Mouse (Mus musculus) cerebral cortex, adult 2 months (tissue): Measurements from ENCODE around the gene Snapc3.

ENCODE experiments used
- WGBS: fragments of 180-500 bp; shearing (Covaris S2); methylation state at CpG from one replicate; pipeline ENCODE4 v1.1.7; 2018; 5-methylcytosine and 5-hydroxymethylcytosine counted together

Gene Snapc3

GRCm38 (mm10) chr4:83417160-83417819 is at the start of gene Snapc3:
Gene Snapc3, plus strand, starts transcription at chr4:83417724.
- WGBS, result under 1% methylated on average over 41 of the region's 41 CpGs

DNA sequence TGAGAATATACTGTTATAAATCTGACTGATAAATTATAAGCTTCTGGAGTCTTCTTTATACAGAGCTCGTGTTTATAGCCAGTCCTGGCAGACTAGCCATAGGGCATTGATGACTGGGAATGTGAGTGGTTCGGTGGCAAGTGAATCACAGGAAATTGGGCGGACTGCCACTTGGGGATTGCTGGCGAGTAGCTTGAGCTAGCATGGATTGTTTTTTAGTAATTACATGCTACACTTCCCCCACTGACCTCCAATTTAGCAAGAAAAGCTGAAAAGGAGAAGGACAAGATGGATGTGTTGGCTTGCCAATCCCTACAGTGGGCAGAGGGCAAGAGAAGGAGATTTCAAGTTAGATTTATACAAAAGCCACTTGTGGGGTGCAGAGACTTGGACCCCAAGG is 44.1 kb upstream of the Snapc3 start:
- 60% methylated on average over 4 of the region's 4 CpGs for WGBS

DNA sequence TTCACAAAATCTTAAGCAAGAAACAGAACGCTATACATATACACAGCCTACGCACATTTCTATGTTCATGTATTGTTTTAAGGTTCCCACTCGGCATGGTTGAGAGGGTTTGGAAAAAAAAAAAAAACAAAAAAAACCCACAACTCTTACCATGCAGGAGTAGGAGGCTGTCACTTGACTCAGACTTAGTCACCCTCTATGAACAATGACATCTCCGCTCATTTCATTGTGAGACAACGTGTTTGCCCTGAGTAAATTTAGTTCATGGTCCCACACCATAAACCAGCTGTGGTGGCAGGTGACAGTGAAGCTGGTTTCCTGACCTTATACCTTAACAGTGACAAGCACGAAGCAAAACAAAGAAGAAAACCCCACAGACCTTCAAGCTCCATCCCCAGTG is 41.9 kb upstream of the Snapc3 start:
- 59% methylated on average over 6 of the region's 6 CpGs for WGBS

DNA sequence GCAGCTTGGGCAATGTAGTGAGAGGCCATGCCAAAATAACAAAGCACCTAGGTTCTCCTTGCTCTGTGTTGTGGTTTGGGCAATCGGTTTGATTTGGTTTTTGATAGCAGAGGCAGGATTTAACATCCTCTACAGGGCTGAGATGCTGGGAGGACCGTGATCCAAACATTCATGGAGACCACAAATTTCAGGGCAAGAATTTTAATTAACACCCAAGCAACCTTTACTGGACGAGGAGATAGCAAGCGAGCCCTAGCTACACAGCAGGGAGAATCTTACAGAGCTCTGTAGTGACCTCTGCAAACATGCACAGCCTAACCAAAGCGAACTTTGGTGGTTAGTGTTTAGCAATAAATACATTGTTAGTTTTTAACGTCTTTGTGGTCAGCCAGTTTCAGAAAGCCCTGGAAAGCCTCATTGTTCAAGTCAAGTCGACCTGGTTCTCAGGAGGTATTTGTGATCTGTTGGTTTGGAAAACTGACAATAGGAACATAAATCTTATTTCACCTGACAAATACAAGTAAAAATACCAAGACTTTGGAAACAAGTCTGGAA is 41.0 kb upstream of the Snapc3 start:
- WGBS, result 83% methylated on average over 7 of the region's 7 CpGs

DNA sequence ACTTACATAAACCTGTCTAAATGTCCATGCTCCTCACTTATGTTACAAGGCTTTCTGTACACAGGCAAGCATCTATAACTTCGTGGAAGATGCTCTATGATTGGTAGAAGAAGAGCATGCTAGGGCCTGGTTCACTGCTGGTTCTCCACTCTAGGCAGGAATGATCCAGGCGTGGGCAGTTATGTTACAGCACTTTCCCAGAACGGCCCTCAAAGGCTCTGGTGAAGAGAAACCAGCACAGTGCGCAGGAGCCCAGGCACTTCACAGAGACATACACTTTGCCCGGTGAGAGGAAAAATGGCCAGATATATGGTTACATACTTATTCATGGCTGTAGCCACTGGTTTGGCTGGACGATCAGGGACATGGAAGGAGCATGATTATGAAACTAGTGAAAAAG is 37.8 kb upstream of the Snapc3 start:
- WGBS, result 92% methylated on average over 6 of the region's 6 CpGs

DNA sequence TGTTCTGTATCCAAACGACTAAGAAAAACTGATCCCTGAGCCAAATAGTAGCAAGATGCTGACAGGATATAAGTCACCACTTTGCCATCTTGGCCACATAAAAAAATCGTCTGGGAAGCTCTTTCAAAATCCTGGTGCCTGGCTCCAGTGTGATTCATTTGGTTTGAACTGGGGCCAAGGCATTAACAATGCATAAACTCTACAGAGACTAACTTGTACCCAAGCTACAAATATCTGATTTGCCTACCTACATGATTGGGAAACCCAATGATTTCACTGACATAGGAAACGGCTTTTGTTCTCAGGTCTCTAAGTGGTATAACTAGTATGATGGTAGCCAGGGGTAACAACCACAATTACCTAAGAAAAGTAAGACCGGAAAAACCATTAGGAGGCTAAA is 37.3 kb upstream of the Snapc3 start:
- 52% methylated on average over 4 of the region's 4 CpGs for WGBS

DNA sequence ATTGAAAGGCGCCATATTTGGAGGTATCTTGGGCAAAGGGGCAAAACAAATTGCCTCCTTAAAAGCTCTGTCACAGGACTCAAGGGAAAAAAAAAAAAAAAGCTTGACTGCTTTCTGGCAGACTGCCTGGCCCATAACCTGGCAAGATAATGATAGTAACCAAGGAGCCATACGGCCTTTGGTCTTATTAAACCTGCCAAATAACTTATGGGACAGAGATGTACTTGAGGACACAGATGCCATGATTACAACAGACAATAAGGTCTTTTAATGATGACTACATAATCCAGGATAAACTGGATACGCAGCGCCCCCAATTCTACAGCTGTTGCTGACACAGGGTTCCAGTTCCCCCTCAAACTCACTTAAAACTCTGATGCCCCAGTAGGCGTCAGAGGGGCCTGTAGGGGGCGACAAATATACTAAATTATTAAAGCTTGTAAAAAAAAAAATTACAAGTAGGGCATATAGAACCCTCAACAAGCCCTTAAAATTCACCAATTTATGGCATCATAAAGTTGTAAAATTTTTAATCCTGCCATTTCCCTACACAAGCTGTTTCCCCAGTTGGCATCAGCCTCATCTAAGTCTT is 33.5 kb upstream of the Snapc3 start:
- 61% methylated on average over 6 of the region's 6 CpGs for WGBS

DNA sequence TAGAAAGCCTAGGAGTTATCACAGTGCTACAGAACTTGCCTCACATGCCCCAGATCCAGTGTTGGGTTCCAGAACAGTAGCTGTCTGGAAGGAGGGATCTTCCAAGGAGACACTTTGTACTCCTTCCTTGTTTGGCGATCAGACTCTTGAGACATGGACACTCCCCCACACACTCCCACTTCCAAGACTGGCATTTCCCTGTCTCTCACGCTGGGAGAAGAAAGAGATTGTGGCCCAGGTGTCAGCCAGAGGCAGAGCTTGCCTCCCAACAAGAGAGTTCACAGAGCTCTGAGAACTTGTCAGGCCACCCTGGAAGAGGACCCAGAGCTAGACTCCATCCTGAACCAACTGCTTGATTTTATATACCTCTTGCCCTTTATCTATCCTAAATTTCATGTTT is 27.0 kb upstream of the Snapc3 start:
- WGBS, result 49% methylated on average over 2 of the region's 2 CpGs

DNA sequence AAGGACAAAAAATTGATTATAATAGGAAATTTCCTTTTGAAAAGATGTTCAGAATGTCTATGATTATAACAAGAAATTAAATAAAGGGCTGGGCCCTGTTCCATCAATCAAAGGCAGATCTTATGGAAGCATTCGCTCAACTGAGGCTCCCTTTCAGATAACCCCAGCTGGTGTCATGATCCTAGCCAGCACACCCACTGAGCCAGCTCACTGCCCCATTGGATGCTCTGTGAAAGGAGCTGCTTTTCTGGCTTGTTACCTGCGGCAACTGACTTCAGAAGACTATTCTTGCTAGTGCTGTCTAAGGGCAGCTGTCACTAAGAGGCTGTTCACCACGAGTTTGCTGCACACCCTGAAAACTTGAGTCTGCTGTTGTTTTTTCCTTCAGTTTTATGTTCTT is 25.6 kb upstream of the Snapc3 start:
- WGBS, result 70% methylated on average over 3 of the region's 3 CpGs

DNA sequence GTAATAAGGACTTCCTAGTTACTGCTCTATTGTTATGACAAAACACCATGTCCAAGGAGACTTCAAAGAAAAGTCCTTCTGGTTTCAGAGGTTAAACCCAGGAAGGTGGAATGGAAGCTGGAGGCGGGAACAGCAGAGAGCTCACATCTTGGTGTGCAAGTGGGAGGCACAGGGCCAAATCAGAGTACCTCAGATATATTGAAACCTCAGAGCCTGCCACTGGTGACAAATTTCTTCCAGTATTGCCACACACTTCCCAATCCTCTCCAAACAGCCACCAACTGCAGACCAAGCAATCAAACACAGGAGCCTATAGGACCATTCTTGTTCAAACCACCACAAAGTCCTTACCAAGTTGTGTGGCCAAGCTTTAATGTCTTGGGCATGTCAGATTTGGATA is 23.8 kb upstream of the Snapc3 start:
- WGBS, result 97% methylated on average over 1 of the region's 1 CpGs

DNA sequence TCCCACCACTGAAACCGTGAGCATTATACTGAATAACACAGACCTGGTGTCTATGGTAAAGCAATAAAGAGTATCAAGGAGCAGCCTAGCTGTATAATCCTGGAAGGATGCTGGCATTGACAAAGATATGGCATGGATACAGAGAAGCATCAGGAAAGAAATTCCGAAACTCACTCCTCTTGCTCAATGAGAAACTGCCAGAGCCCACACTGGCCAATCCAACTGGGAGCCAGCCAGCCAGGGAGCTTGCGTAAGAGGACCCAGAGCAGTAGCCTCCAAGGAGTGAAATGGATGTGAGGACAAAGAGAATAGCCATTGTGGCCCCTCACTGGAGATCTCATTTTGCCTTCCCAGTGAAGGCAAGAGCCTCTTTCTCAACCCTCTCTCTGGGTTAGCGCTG is 21.2 kb upstream of the Snapc3 start:
- WGBS, result 69% methylated on average over 4 of the region's 4 CpGs

DNA sequence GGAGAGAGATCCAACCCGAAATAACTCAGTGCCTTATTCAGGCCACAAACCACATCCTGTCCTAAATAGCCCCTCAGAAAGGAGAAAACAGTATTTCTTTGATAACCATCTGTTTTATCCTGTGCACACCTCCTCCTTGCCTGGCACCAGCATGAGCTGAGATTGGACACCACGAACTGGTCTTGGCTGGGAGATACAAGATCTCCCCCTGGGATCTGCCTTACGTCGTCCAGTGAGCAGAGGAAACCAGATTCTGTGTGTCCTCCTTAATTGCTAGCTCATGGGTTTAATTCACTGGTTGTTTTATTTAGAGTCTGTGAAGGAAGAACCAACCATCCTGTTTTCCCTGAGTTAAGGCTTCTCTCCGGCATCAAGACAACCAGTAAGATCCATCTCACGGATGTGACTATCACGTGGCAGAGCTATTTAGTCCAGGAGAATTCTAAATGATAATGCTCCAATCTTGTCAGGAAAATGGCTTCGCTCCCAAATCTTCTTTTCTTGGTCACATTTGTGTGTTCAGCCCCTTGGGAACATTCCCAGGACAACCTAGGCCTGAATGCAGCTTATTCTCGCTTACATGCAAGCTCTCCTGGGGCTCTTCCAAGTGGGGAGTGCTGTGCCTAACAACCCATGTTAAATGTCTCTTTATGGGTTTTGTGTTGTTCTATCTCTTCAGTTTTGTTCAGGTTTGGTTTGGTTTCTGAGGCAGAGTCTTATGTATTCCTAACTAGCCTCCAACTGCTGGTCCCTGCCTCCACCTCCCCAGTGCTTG is 20.3 kb upstream of the Snapc3 start:
- 57% methylated on average over 9 of the region's 9 CpGs for WGBS

GRCm38 (mm10) chr4:83398527-83398926 is 19.0 kb upstream of the Snapc3 start:
- WGBS, result 99% methylated on average over 2 of the region's 2 CpGs

DNA sequence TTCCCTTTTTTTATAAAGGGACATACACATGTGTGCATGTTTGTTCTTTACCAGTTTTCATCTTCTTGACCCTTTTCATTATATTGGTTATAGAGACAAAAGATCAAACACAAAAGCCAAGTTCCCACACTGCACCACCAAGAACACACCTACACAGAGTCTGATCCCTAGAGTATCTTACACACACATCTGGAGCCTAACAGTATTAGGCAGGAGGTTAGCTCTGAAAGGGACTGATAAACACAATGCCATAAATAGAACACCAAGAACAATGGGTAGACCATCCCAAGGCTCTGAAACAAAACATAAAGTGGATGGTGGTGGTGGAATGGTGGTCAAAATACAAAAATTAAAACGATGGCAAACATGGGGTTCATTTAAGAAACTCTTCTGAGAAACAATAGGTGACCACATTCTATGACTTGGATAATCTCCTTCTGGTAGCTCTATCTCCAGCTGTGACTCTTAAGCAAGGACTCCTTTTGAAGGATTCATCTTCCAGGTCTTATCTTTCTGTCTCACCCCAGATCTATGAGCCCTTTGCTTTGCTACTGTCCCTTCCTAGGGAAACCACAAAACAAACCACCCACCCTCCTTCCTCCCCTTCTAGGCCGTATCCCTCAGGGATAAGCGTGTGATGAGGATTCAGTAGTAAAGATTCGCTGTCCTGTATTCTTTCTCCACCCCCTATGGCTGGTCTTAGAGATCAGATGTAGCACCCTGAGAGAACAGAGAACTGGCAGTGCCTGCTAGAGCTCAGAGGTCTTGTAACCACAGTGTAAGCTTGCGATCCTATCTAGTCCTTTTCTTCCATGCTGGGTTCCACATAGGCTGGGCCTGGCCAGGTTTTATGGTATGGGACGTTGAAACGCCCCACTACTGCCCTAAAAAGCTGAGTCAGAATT is 16.6 kb upstream of the Snapc3 start:
- whole genome bisulfite sequencing, result 88% methylated on average over 7 of the region's 7 CpGs

DNA sequence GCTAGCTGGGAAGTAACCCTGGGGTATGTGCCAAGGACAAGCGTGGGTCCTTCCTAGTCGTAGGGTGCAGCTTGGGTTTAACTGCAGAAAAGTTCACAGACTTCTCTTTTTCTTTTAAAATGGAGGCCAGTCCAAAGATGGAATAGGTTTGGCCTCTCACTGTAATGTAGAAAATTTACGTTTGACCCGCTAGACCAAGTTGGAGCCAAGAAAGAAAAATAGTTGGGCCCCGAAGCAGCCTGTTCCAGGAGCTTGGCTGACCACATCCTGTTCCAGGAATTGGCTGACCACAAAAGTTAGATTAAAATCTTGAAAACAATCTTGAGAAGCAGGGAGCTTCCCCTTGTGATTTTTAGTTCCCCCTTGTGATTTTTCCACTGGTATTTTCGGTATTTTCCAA is 9.8 kb upstream of the Snapc3 start:
- 88% methylated on average over 6 of the region's 6 CpGs for WGBS

GRCm38 (mm10) chr4:83409867-83410505 is 7.5 kb upstream of the Snapc3 start:
- 90% methylated on average over 4 of the region's 4 CpGs for WGBS

- WGBS, result 76% methylated on average over 3 of the region's 3 CpGs
Measured at GRCm38 (mm10) chr4:83412060-83412459, 5.5 kb upstream of the Snapc3 start.

GRCm38 (mm10) chr4:83414241-83414824 is 3.2 kb upstream of the Snapc3 start:
- WGBS, result 81% methylated on average over 5 of the region's 5 CpGs

GRCm38 (mm10) chr4:83417820-83418186 is 279 bp downstream of the Snapc3 start:
- under 1% methylated on average over 30 of the region's 30 CpGs for WGBS

GRCm38 (mm10) chr4:83418781-83419180 is 1.3 kb downstream of the Snapc3 start:
- 42% methylated on average over 2 of the region's 2 CpGs for WGBS

- WGBS, result 77% methylated on average over 6 of the region's 6 CpGs
Measured at GRCm38 (mm10) chr4:83423641-83424040, 6.1 kb downstream of the Snapc3 start.
